In the genomic region with DNA sequence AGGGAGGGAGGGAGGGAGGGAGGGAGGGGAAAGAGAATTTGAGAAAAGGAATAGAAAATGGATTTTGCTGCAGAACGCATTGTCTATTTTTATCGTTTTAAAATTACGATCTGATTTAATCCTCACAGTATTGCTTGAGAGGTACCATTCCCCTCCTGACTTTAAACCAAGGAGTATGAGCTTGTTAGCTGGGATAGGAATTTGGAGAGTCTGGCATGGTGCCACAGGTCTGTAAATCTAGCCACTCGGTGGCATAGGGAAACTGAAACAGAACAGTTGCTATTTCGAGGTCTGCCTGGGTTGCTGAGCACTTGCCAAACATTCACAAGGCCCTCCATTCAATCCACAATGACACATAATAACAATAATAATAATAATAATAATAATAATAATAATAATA, we compare ENCODE assay signal across 17 mouse cellular contexts.
DNase-seq lines count a peak whose midpoint lies in the region; ATAC-seq and TF ChIP-seq lines count a peak whose summit lies in the region.
"Had no signal": no experiment of that assay in that cellular context is flagged by ENCODE, and none has a peak within 500 bp of the region (broad histone marks: within the 10 kb centered on the region; RNA-seq: fewer than 3 reads in every experiment).

No protein-coding gene starts in this region.

- no peak overlapping the region for H3K27ac ChIP-seq in heart, embryonic 12.5 days (ENCODE audit: poor library complexity, severe bottlenecking)
- H3K27ac ChIP-seq in lung, postnatal 0 days (ENCODE audit: low read length): no peak overlapping the region
- H3K27ac ChIP-seq in thymus, adult 2 months (ENCODE audit: control insufficient read depth, insufficient read depth, low read length): no peak overlapping the region
- H3K27ac ChIP-seq: embryonic facial prominence, embryonic 13.5 days; heart, embryonic 15.5 days; hindbrain, embryonic 13.5 days; left cerebral cortex, adult 2 months; limb, embryonic 12.5 days; liver, embryonic 14.5 days; midbrain, embryonic 12.5 days had no signal

- no peak overlapping the region for H3K4me2 ChIP-seq in heart, embryonic 12.5 days
- no peak overlapping the region for H3K4me2 ChIP-seq in lung, postnatal 0 days (replicated peaks; ENCODE audit: low read depth, low read length)
- H3K4me2 ChIP-seq: embryonic facial prominence, embryonic 13.5 days; heart, embryonic 15.5 days; hindbrain, embryonic 13.5 days; limb, embryonic 12.5 days; midbrain, embryonic 12.5 days had no signal

- 66% methylated on average over 5 of the region's 5 CpGs for WGBS in heart, embryonic 12.5 days
- WGBS in lung, postnatal 0 days: 47% methylated on average over 5 of the region's 5 CpGs
- WGBS in thymus, adult 2 months: 92% methylated on average over 5 of the region's 5 CpGs

- no peak overlapping the region for H3K4me3 ChIP-seq in heart, embryonic 12.5 days
- no peak overlapping the region for H3K4me3 ChIP-seq in lung, postnatal 0 days (ENCODE audit: low read depth, low read length)
- no peak overlapping the region for H3K4me3 ChIP-seq in thymus, adult 2 months (ENCODE audit: control insufficient read depth, insufficient read depth, low read length)
- H3K4me3 ChIP-seq: embryonic facial prominence, embryonic 13.5 days; heart, embryonic 15.5 days; hindbrain, embryonic 13.5 days; left cerebral cortex, adult 2 months; limb, embryonic 12.5 days; midbrain, embryonic 12.5 days had no signal

- no peak for TF ChIP-seq POLR2A in thymus, adult 2 months (IDR thresholded peaks at IDR 0.05; ENCODE audit: control insufficient read depth, extremely low read depth, insufficient read depth, low read length, poor library complexity)

- no peaks in the 10 kb centered on the region for H3K36me3 ChIP-seq in heart, embryonic 12.5 days
- H3K36me3 ChIP-seq in lung, postnatal 0 days (ENCODE audit: insufficient read depth, low read length): no peaks in the 10 kb centered on the region
- no peaks in the 10 kb centered on the region for H3K36me3 ChIP-seq in thymus, adult 2 months (ENCODE audit: control insufficient read depth, insufficient read depth, low read length)
- H3K36me3 ChIP-seq: embryonic facial prominence, embryonic 13.5 days; heart, embryonic 15.5 days; hindbrain, embryonic 13.5 days; limb, embryonic 12.5 days; midbrain, embryonic 12.5 days had no signal

- DNase-seq in cerebellum, postnatal 10 days: peak; percentile 26 to 45
- DNase-seq in cerebellum, postnatal 36 days: no peak
- DNase-seq in heart, postnatal 14 days: peak; percentile 4 to 17
- DNase-seq in adrenal gland, postnatal 36 days: peak; percentile 23 to 45
- peak; percentile 31 for DNase-seq in lung, postnatal 0 days (ENCODE audit: low spot score)
- DNase-seq in thymus, adult 2 months: no peak
- DNase-seq: B cell, adult 2 months; cerebellum, adult 11-12 months; thymus, postnatal 36 days had no signal

- H3K27me3 ChIP-seq in heart, embryonic 12.5 days (replicated peaks): no peaks in the 10 kb centered on the region
- H3K27me3 ChIP-seq in lung, postnatal 0 days (replicated peaks; ENCODE audit: insufficient read depth, low read length): no peaks in the 10 kb centered on the region
- H3K27me3 ChIP-seq in thymus, adult 2 months (ENCODE audit: control insufficient read depth, insufficient read depth, low read length): no peaks in the 10 kb centered on the region
- H3K27me3 ChIP-seq: embryonic facial prominence, embryonic 13.5 days; heart, embryonic 15.5 days; hindbrain, embryonic 13.5 days; limb, embryonic 12.5 days; midbrain, embryonic 12.5 days had no signal

- H3K9me3 ChIP-seq in heart, embryonic 12.5 days (replicated peaks): no peaks in the 10 kb centered on the region
- H3K9me3 ChIP-seq in lung, postnatal 0 days (ENCODE audit: low read length): no peaks in the 10 kb centered on the region
- H3K9me3 ChIP-seq: embryonic facial prominence, embryonic 13.5 days; heart, embryonic 15.5 days; hindbrain, embryonic 13.5 days; limb, embryonic 12.5 days; midbrain, embryonic 12.5 days had no signal

- H3K4me1 ChIP-seq in heart, embryonic 12.5 days (replicated peaks): no peaks in the 10 kb centered on the region
- H3K4me1 ChIP-seq in lung, postnatal 0 days (ENCODE audit: insufficient read depth, low read depth, low read length): no peaks in the 10 kb centered on the region
- no peaks in the 10 kb centered on the region for H3K4me1 ChIP-seq in thymus, adult 2 months (replicated peaks; ENCODE audit: control insufficient read depth, insufficient read depth, low read length)
- H3K4me1 ChIP-seq: heart, embryonic 15.5 days; hindbrain, embryonic 13.5 days had no signal

- TF ChIP-seq CTCF in lung, postnatal 0 days (IDR thresholded peaks at IDR 0.05): no peak
- no peak for TF ChIP-seq CTCF in thymus, adult 2 months (IDR thresholded peaks at IDR 0.05; ENCODE audit: borderline replicate concordance, control insufficient read depth, extremely low read depth, insufficient read depth, low read length, poor library complexity)

- intact Hi-C loops in heart, postnatal 14 days (cut with DNase I): no loop called here

- no peak for ATAC-seq in heart, embryonic 12.5 days (ENCODE audit: insufficient number of reproducible peaks, low FRiP score)
- no peak for ATAC-seq in lung, postnatal 0 days

- H3K9ac ChIP-seq in heart, embryonic 12.5 days: no peak overlapping the region
- H3K9ac ChIP-seq in lung, postnatal 0 days (replicated peaks; ENCODE audit: low read depth): no peak overlapping the region
- H3K9ac ChIP-seq: embryonic facial prominence, embryonic 13.5 days; heart, embryonic 15.5 days; hindbrain, embryonic 13.5 days; limb, embryonic 12.5 days; liver, embryonic 14.5 days; midbrain, embryonic 12.5 days had no signal

- no peak for TF ChIP-seq EP300 in lung, postnatal 0 days (IDR thresholded peaks at IDR 0.05)

Comparison
In these comparisons a context has a peak if more than half of its experiments do, and no peak if none do; other contexts are left out.
1. DNase-seq: peak in cerebellum, postnatal 10 days (2 of 2), heart, postnatal 14 days (2 of 2), adrenal gland, postnatal 36 days (2 of 2) and lung, postnatal 0 days (single experiment); none in cerebellum, postnatal 36 days (0 of 2) and thymus, adult 2 months (single experiment).